Mouse (Mus musculus): ENCODE measurements around the gene Echs1. TPM values are rescaled to one million over a fixed set of nuclear protein-coding genes. Genes with fewer than 3 reads are reported as not detected.
"Not testable (repeated sequence)": the region's sequence is repeated elsewhere in the genome, so short reads cannot be mapped to it uniquely, and the experiment has no call there.

Gene Echs1
- polyA plus RNA-seq, 1 experiment from 2014 or later: 123 TPM

DNA sequence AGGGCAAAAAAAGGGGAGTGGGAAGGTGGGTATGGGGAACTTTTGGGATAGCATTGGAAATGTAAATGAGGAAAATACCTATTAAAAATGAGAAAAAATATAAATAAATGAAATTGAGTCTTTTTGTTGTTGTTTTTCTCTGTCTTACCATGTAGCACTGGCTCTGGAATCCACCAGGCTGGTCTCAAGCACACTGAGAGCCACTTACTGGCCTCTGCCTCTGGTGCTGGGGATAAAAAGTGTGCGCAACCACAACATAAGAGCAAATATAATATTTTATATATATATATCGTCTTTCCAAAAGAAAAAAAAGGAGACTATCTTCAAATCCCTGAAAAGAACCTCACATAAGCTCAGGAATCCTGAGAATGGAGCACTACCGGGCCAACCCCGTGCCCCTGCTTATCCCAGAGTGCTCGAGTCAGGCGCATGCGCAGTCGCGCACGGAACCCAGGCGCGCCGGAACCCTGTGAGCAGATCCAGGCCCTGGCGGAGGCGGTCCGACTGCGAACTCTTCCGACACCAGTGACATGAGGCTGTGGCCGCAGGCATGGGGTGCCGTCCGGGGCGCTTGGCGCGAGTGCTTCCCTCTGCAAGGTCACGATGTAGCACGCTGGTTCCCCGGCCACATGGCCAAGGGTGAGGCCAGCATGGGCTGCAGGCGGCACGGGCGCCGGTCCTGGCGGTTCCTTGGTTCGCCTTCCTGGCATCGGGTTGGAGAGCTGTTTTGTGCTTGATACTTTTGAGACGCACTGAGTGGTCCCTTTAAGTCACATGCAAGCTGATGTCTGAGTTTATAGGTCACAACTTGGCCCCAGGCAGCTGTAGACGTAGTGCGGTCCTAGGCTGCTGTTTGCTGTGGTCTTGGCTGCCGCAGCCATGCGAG lies 21.1 kb upstream of the Echs1 start, which contains the start of gene Mtg1:
Mtg1 (plus strand) TSS at position 430 of the 886 bp plus-strand sequence.
- H3K27me3 ChIP-seq (ENCODE audit: control insufficient read depth, insufficient read depth, low read length): no peaks in the 10 kb centered on the region
- 1% methylated on average over 39 of the region's 39 CpGs for WGBS
- H3K27ac ChIP-seq: peak within 1 kb of the TSS; percentile 76
- H3K4me1 ChIP-seq (replicated peaks; ENCODE audit: control insufficient read depth, insufficient read depth, low read length): peaks cover 4% of the 10 kb centered on the region
- H3K9me3 ChIP-seq (ENCODE audit: control insufficient read depth, low read length): no peaks in the 10 kb centered on the region
- H3K4me2 ChIP-seq (replicated peaks): peak within 1 kb of the TSS; percentile 81
- H3K36me3 ChIP-seq (replicated peaks; ENCODE audit: control insufficient read depth, insufficient read depth): no peaks in the 10 kb centered on the region
- DNase-seq (ENCODE audit: low spot score) (peak; percentile 98), ATAC-seq (ENCODE audit: low FRiP score) (peak; percentile 98)
- H3K9ac ChIP-seq: peak within 1 kb of the TSS; percentile 74
- H3K4me3 ChIP-seq (replicated peaks; ENCODE audit: low read length): peak within 1 kb of the TSS; percentile 55

DNA sequence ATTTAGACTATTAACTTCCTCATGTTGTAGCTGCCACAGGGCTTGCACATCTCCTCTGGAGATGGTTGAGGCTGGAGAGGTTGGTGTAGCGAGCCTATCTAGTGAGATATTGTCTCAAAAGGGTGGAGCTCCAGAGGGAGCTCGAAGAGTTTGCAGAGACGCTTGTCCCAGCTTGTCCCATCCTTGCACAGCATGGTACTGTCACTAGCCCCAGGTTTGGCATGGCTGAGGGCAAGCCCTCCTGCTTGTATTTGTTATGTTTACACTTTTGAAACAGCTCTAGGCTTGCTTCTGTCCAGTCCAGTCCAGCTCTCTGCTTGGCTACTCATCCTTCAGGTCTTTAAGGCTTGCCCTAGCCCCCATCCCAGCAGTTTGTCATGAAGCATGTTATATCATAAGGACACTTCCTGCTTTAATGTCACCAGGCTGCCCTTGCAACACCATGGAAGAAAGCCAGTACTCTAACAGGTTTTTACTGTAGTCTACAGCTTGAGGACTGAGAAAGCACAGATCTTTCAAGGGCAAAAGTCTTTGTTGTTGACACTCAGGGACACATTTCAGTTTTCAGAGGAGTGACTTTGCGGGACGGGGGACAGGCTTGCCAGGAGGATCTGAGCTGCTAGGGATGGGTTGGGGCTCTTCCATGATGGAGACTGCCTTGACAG lies 19.0 kb upstream of the Echs1 start:
- no peaks in the 10 kb centered on the region for H3K27me3 ChIP-seq (ENCODE audit: control insufficient read depth, insufficient read depth, low read length)
- H3K4me2 ChIP-seq (replicated peaks): no peak overlapping the region
- H3K9ac ChIP-seq: no peak overlapping the region
- ATAC-seq (ENCODE audit: low FRiP score): no peak
- no peak for DNase-seq (ENCODE audit: low spot score)
- no peaks in the 10 kb centered on the region for H3K9me3 ChIP-seq (ENCODE audit: control insufficient read depth, low read length)
- WGBS: 86% methylated on average over 5 of the region's 5 CpGs
- no peak overlapping the region for H3K27ac ChIP-seq
- H3K36me3 ChIP-seq (replicated peaks; ENCODE audit: control insufficient read depth, insufficient read depth): no peaks in the 10 kb centered on the region
- peaks cover 4% of the 10 kb centered on the region for H3K4me1 ChIP-seq (replicated peaks; ENCODE audit: control insufficient read depth, insufficient read depth, low read length)
- H3K4me3 ChIP-seq (replicated peaks; ENCODE audit: low read length): no peak overlapping the region

DNA sequence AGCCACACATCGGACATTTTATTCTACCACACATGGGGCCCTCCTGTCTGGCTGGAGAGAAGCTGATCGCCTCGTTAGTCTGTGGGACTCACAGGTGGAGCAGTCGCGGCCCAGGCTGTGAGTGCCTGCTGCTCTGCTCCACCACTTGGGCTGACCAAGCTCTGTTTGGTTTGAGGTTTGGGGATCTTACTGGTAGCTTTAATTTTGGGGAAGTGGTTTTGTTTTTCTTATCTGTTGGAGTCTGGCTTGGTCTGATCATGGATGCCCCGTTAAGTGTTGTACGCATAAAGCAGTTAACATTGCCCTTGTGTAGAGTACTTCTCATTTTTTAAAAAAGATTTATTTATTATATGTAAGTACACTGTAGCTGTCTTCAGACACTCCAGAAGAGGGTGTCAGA lies 17.8 kb upstream of the Echs1 start:
- not testable (repeated sequence) for H3K27me3 ChIP-seq (ENCODE audit: control insufficient read depth, insufficient read depth, low read length); H3K9ac ChIP-seq; ATAC-seq (ENCODE audit: low FRiP score); H3K4me1 ChIP-seq (replicated peaks; ENCODE audit: control insufficient read depth, insufficient read depth, low read length); H3K36me3 ChIP-seq (replicated peaks; ENCODE audit: control insufficient read depth, insufficient read depth); H3K9me3 ChIP-seq (ENCODE audit: control insufficient read depth, low read length); H3K27ac ChIP-seq; H3K4me2 ChIP-seq (replicated peaks); DNase-seq (ENCODE audit: low spot score); H3K4me3 ChIP-seq (replicated peaks; ENCODE audit: low read length)
- WGBS: over 99% methylated on average over 6 of the region's 7 CpGs

DNA sequence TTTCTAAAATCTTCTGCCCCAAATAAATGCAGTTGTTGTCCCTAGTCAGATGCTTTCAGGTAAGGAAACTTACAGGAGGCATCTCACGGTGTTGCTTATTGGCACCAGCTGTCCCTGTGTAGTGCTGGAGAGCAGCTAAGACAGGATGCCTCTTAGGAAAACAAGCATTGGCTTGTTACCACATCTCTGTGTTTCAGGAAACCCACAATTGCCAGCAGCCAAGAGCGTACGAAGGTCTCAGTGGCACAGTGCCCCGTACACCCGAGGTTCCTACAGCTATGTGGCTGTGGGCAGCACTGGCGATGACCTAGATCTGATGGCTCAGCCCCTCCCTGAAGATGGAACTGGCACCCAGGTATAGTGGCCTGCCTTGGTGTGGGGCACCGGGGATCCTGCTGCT lies 15.9 kb upstream of the Echs1 start:
- H3K9me3 ChIP-seq (ENCODE audit: control insufficient read depth, low read length); H3K4me2 ChIP-seq (replicated peaks); DNase-seq (ENCODE audit: low spot score); H3K36me3 ChIP-seq (replicated peaks; ENCODE audit: control insufficient read depth, insufficient read depth); H3K27me3 ChIP-seq (ENCODE audit: control insufficient read depth, insufficient read depth, low read length); H3K9ac ChIP-seq; H3K4me1 ChIP-seq (replicated peaks; ENCODE audit: control insufficient read depth, insufficient read depth, low read length); ATAC-seq (ENCODE audit: low FRiP score); H3K27ac ChIP-seq; H3K4me3 ChIP-seq (replicated peaks; ENCODE audit: low read length): not testable (repeated sequence)
- WGBS: 96% methylated on average over 7 of the region's 7 CpGs

DNA sequence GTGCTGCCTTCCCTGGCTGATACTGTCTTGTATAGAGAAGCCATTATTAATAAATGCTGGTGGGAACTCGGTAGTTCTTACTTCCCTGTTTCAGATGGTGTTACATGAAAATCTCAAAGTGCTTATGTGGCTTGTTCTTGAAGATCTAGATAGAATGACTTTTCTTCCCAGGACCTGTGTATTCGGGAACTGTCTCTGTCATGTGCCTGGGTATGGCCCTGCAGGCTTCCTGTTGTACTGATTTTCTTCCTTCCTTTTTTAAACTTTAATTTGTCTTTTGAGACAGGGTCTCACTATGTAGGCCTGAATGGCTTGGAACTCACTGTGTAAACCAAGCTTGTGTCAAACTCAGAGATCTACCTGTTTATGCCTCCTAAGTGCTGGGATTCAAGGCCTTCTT lies 11.6 kb upstream of the Echs1 start:
- ATAC-seq (ENCODE audit: low FRiP score) (no peak), DNase-seq (ENCODE audit: low spot score) (no peak)
- Histone ChIP-seq H3K9ac (no peak overlapping the region), H3K27ac (no peak overlapping the region), H3K4me3 (replicated peaks; ENCODE audit: low read length) (no peak overlapping the region), H3K27me3 (ENCODE audit: control insufficient read depth, insufficient read depth, low read length) (no peaks in the 10 kb centered on the region), H3K9me3 (ENCODE audit: control insufficient read depth, low read length) (no peaks in the 10 kb centered on the region), H3K4me2 (replicated peaks) (no peak overlapping the region), H3K36me3 (replicated peaks; ENCODE audit: control insufficient read depth, insufficient read depth) (no peaks in the 10 kb centered on the region), H3K4me1 (replicated peaks; ENCODE audit: control insufficient read depth, insufficient read depth, low read length) (peaks cover 9% of the 10 kb centered on the region; the same call in 1 of the 2 replicates)
- WGBS: 84% methylated on average over 2 of the region's 2 CpGs

DNA sequence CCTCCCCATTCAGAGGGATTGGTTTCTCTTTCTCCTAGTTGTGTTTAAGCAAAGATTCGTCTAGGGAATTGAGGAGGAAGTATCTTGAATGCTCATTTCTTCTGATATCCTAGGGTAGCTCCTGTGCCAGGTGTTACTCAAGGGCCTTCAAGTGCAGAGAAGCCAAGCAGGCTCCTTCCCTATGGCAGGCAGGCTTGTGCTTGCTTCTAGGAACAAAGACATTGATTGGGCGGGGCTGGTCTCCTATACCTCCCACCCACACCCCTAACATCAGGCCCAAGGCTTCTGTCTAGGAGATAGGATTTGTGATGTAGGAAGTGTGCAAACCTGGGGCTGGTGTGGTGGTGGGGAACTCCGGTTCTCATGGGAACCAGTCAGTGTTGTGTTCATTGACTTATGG lies 10.7 kb upstream of the Echs1 start:
- no peaks in the 10 kb centered on the region for H3K27me3 ChIP-seq (ENCODE audit: control insufficient read depth, insufficient read depth, low read length)
- WGBS: 92% methylated on average over 3 of the region's 3 CpGs
- H3K27ac ChIP-seq: no peak overlapping the region
- H3K4me2 ChIP-seq (replicated peaks): no peak overlapping the region
- DNase-seq (ENCODE audit: low spot score) (no peak), ATAC-seq (ENCODE audit: low FRiP score) (no peak)
- no peak overlapping the region for H3K9ac ChIP-seq
- no peak overlapping the region for H3K4me3 ChIP-seq (replicated peaks; ENCODE audit: low read length)
- no peaks in the 10 kb centered on the region for H3K9me3 ChIP-seq (ENCODE audit: control insufficient read depth, low read length)
- H3K4me1 ChIP-seq (replicated peaks; ENCODE audit: control insufficient read depth, insufficient read depth, low read length): peaks cover 9% of the 10 kb centered on the region; the same call in 1 of the 2 replicates
- no peaks in the 10 kb centered on the region for H3K36me3 ChIP-seq (replicated peaks; ENCODE audit: control insufficient read depth, insufficient read depth)

DNA sequence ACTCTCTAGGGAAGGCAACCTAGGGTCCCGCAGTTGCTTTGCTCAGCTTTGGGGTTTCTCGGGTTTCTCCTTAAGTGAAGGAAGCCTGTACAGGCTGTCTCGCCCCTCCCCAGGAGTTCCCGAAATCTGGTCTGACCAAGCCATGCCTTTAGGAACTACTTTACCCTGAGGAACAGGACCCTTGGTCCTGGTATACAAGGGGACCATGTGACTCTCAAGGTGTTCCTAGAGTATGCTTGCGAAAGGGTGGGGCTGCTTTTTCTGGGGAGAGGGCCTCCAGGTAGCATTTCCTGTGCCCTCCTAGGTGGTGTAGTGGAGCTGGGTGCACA lies 9.7 kb upstream of the Echs1 start:
- 9% methylated on average over 5 of the region's 5 CpGs for WGBS
- Histone ChIP-seq H3K9me3 (ENCODE audit: control insufficient read depth, low read length) (no peaks in the 10 kb centered on the region), H3K4me2 (replicated peaks) (peak overlapping the region; percentile 90), H3K36me3 (replicated peaks; ENCODE audit: control insufficient read depth, insufficient read depth) (no peaks in the 10 kb centered on the region), H3K4me1 (replicated peaks; ENCODE audit: control insufficient read depth, insufficient read depth, low read length) (peaks cover 9% of the 10 kb centered on the region; the same call in 1 of the 2 replicates), H3K27ac (0 out of 2 replicates have a peak overlapping the region, but pooled peaks have one; percentile 29), H3K27me3 (ENCODE audit: control insufficient read depth, insufficient read depth, low read length) (no peaks in the 10 kb centered on the region), H3K9ac (peak overlapping the region; percentile 76), H3K4me3 (replicated peaks; ENCODE audit: low read length) (peak overlapping the region; percentile 75)
- DNase-seq (ENCODE audit: low spot score) (no peak), ATAC-seq (ENCODE audit: low FRiP score) (0 out of 2 replicates have a peak, but pooled peaks have one; percentile 15)

DNA sequence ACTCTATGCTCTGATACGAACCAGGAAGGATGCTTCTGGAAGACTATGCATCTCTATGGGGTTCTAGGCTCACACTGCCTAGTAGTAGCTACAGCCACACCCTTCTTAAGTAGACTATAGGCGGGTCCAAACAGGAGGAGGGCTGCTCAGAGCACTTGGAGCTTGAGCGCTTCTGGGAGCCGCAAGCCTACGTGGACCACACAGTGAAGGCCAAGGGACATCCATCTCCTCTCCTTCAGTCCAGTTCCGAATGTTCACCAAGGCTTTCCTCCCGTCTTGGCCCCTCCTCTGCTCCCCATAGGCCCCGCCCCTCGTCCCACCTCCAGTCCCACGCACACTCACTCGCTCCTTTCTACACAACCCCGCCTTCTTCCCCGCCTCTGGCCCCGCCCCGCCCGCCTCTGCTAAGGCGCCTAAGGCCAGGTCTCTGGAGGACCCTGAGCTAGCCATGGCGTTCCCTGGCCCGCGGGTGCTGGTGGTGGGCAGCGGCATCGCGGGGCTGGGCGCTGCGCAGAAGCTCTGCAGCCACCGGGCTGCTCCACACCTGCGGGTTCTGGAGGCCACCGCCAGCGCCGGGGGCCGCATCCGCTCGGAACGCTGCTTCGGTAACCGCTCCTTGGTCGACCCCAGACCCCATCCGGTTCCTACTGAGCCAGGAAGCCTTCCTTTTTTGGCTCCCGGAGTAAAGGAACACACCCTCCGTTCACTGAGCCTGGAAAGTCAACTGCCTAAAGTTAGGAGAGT lies 9.2 kb upstream of the Echs1 start:
- peak; percentile 96 for ATAC-seq (ENCODE audit: low FRiP score)
- no peaks in the 10 kb centered on the region for H3K27me3 ChIP-seq (ENCODE audit: control insufficient read depth, insufficient read depth, low read length)
- peak overlapping the region; percentile 29; the same call in 1 of the 2 replicates for H3K27ac ChIP-seq
- H3K4me3 ChIP-seq (replicated peaks; ENCODE audit: low read length): peak overlapping the region; percentile 75
- whole genome bisulfite sequencing: 2% methylated on average over 38 of the region's 40 CpGs
- no peaks in the 10 kb centered on the region for H3K9me3 ChIP-seq (ENCODE audit: control insufficient read depth, low read length)
- peak overlapping the region; percentile 90 for H3K4me2 ChIP-seq (replicated peaks)
- H3K9ac ChIP-seq: peak overlapping the region; percentile 76
- peaks cover 9% of the 10 kb centered on the region; the same call in 1 of the 2 replicates for H3K4me1 ChIP-seq (replicated peaks; ENCODE audit: control insufficient read depth, insufficient read depth, low read length)
- DNase-seq (ENCODE audit: low spot score): peak; percentile 84
- H3K36me3 ChIP-seq (replicated peaks; ENCODE audit: control insufficient read depth, insufficient read depth): no peaks in the 10 kb centered on the region

DNA sequence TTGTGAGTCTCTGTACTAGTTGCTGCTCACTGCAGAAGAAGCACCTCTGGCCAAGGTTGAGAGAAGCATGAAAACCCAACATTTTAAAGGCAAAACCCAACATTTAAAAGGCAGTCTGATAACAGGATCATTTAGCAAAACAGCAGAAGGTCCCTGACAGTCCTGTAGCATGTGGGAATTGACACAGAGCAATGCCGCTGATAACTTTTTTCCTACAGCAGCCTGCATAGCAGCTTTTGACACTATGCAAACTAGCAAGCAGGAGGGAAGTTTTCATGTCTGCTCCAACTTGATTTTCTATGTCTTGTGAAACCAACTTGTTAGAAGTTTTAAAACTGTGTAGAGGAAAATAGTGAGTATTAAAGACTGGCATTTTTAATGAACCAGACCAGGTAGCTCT lies 8.1 kb upstream of the Echs1 start:
- H3K27ac ChIP-seq: no peak overlapping the region
- 95% methylated on average over 1 of the region's 1 CpGs for WGBS
- H3K9ac ChIP-seq: no peak overlapping the region
- H3K36me3 ChIP-seq (replicated peaks; ENCODE audit: control insufficient read depth, insufficient read depth): no peaks in the 10 kb centered on the region
- H3K4me2 ChIP-seq (replicated peaks): no peak overlapping the region
- DNase-seq (ENCODE audit: low spot score) (no peak), ATAC-seq (ENCODE audit: low FRiP score) (no peak)
- H3K4me3 ChIP-seq (replicated peaks; ENCODE audit: low read length): no peak overlapping the region
- H3K4me1 ChIP-seq (replicated peaks; ENCODE audit: control insufficient read depth, insufficient read depth, low read length): peaks cover 9% of the 10 kb centered on the region; the same call in 1 of the 2 replicates
- no peaks in the 10 kb centered on the region for H3K9me3 ChIP-seq (ENCODE audit: control insufficient read depth, low read length)
- H3K27me3 ChIP-seq (ENCODE audit: control insufficient read depth, insufficient read depth, low read length): no peaks in the 10 kb centered on the region

All from hindbrain, embryonic 14.5 days (tissue).